Mouse (Mus musculus): ENCODE measurements around the gene Dtx3l. TPM values are rescaled to one million over a fixed set of nuclear protein-coding genes. Genes with fewer than 3 reads are reported as not detected.

Dtx3l gene
- 14.6 and 17.7 TPM in 2 replicates for polyA plus RNA-seq (2012; rRNA removed; ENCODE audit: low replicate concordance)

DNA sequence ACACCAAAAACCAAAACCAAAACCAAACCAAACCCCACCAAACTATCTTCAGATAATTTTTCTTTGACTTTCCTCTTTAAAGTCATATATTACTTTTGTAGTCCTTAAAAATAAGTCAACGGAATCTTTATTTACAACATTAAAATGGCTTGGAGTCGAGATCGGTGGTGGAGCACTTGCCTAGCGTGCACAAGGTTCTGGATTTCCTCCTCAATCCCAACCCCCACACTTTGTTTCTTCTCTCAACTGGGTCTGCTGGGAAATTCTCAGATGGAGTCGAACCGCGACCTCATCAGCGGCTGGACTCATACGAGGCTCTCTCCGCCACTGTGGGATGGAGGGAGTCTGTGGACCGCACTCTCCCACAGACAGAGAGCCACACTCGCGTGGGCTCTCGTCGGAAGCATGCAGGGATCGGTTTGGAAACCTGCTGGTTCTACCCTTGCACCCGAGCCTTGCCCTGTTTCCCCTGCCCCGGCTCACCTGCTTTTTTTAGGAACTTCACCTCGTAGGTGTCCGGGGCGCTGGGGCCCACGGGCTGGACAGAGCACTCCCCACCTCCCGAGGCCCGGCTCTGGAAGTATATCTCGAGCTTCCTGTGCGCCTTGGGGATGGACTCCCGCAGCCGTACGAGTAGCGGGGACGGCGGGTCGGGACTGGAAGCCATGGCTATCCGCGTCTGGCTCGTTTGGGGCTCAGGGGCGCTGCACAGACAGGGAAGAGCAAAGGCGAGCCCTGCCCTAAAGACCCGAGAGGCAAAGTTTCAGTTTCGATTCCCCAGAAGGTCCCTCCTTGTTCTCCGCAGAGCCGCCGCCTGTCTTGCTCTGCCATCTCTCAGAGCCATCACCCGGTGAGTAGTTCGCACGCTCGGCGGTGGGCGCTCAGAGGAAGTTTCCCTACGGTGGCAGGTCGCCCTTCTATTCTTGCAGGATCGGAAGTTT lies at the start of gene Dtx3l, which contains the start of gene Parp9:
Gene Dtx3l (minus strand): TSS at position 941 of the 941 bp plus-strand sequence.
Gene Parp9 (plus strand): TSS at position 260 of the 941 bp plus-strand sequence.

DNA sequence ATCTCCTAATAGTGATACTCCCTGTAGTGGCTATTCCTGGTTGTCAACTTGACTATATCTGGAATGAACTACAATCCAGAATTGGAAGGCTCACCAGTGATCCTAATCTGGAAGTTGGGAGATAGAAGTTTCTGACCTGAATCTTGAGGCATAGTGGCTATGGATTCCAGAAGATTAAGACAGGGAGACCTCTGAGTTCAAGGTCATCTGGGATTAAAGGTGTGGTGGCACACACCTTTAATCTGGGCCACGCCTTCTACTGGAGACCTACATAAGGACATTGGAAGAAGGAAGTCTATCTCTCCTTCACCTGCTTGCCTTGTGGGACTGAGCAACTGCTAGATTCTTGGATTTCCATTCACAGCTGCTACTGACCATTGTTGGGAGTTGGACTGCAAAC lies 39.5 kb upstream of the Dtx3l start, which contains the start of gene Kpna1:
Gene Kpna1 (plus strand): TSS at position 301 of the 400 bp plus-strand sequence.

Other genes starting within 250 kb of the Dtx3l start
- 40.2 and 40.7 TPM in 2 replicates for gene Dirc2, start 169.8 kb downstream of the Dtx3l start, polyA plus RNA-seq (2012; rRNA removed; ENCODE audit: low replicate concordance)
- gene Hspbap1, start 168.8 kb downstream of the Dtx3l start, polyA plus RNA-seq (2012; rRNA removed; ENCODE audit: low replicate concordance): 4.6 and 6.7 TPM in 2 replicates
- 8.8 and 12.2 TPM in 2 replicates for gene Parp14, start 67.6 kb downstream of the Dtx3l start, polyA plus RNA-seq (2012; rRNA removed; ENCODE audit: low replicate concordance)
- gene Parp9, start 681 bp downstream of the Dtx3l start, polyA plus RNA-seq (2012; rRNA removed; ENCODE audit: low replicate concordance): 16.1 and 20.7 TPM in 2 replicates
- 8.6 and 9.2 TPM in 2 replicates for gene Kpna1, start 39.6 kb upstream of the Dtx3l start, polyA plus RNA-seq (2012; rRNA removed; ENCODE audit: low replicate concordance)
- 3.1 and 3.7 TPM in 2 replicates for gene Wdr5b, start 102.0 kb upstream of the Dtx3l start, polyA plus RNA-seq (2012; rRNA removed; ENCODE audit: low replicate concordance)
- gene Fam162a, start 132.4 kb upstream of the Dtx3l start, polyA plus RNA-seq (2012; rRNA removed; ENCODE audit: low replicate concordance): 44.6 and 93.4 TPM in 2 replicates
- 6.6 and 7.4 TPM in 2 replicates for gene Ccdc58, start 132.5 kb upstream of the Dtx3l start, polyA plus RNA-seq (2012; rRNA removed; ENCODE audit: low replicate concordance)
- gene Csta1, start 192.1 kb upstream of the Dtx3l start, polyA plus RNA-seq (2012; rRNA removed; ENCODE audit: low replicate concordance): not detected in 2 replicates
- gene Stfa2l1, start 217.7 kb upstream of the Dtx3l start, polyA plus RNA-seq (2012; rRNA removed; ENCODE audit: low replicate concordance): not detected in 2 replicates
- gene Gm5483, start 245.1 kb upstream of the Dtx3l start, polyA plus RNA-seq (2012; rRNA removed; ENCODE audit: low replicate concordance): not detected in 2 replicates